Mouse (Mus musculus) heart, adult 2 months (tissue): ENCODE measurements around the gene Ythdf1. TPM values are rescaled to one million over a fixed set of nuclear protein-coding genes. Genes with fewer than 3 reads are reported as not detected.

Experiments
- DNase-seq, 2 experiments: peaks; one replicate each; pipeline ENCODE4 v3.0.0; 2021
- H3K27ac ChIP-seq: fragments of 200-600 bp; 2 replicates; pipeline ENCODE4 v1.8.1; 2022
- H3K27me3 ChIP-seq: fragments of 200-500 bp; 2 replicates; pipeline ENCODE4 v1.6.1; 2012; ENCODE audit warnings: mild to moderate bottlenecking, low read length, inconsistent platforms, mixed read lengths; ENCODE audit not compliant: control insufficient read depth, insufficient read depth
- H3K36me3 ChIP-seq: fragments of 200-500 bp; 2 replicates; pipeline ENCODE4 v1.6.1; 2012; ENCODE audit warnings: low read length, inconsistent platforms; ENCODE audit not compliant: control insufficient read depth, insufficient read depth
- H3K4me1 ChIP-seq: fragments of 200-500 bp; 2 replicates; pipeline ENCODE4 v1.6.1; 2011; ENCODE audit warnings: low read length; ENCODE audit not compliant: control insufficient read depth, insufficient read depth
- H3K4me3 ChIP-seq: fragments of 200-600 bp; 2 replicates; pipeline ENCODE4 v1.8.1; 2022
- H3K79me2 ChIP-seq: fragments of 200-500 bp; replicated peaks from 2 replicates; pipeline ENCODE4 v1.6.1; 2012; ENCODE audit warnings: mild to moderate bottlenecking, inconsistent platforms, low read length, moderate library complexity, mixed read lengths; ENCODE audit not compliant: control insufficient read depth, insufficient read depth
- H3K9ac ChIP-seq: fragments of 200-500 bp; 2 replicates; pipeline ENCODE4 v1.6.1; 2012; ENCODE audit warnings: low read depth, mild to moderate bottlenecking, control low read depth, inconsistent platforms, low read length, mixed read lengths
- CTCF ChIP-seq: fragments of 200-600 bp; IDR thresholded peaks from 2 replicates; pipeline ENCODE4 v1.8.1; 2022; ENCODE audit warnings: antibody characterized with exemption, mild to moderate bottlenecking, moderate library complexity
- EP300 ChIP-seq: fragments of 200-500 bp; IDR thresholded peaks from 2 replicates; pipeline ENCODE4 v1.6.1; 2011; ENCODE audit warnings: low read depth, low read length, control low read depth; ENCODE audit not compliant: insufficient read depth
- POLR2A ChIP-seq: fragments of 200-500 bp; IDR thresholded peaks from 2 replicates; pipeline ENCODE4 v1.6.1; 2011; ENCODE audit warnings: mild to moderate bottlenecking, low read depth, low read length, control low read depth; ENCODE audit not compliant: insufficient read depth
- WGBS: fragments of 180-500 bp; shearing (Covaris S2); methylation state at CpG from one replicate; pipeline ENCODE4 v1.1.7; 2018; 5-methylcytosine and 5-hydroxymethylcytosine counted together
- intact Hi-C: fragments of 180-260 bp; cut with DNase I; formaldehyde crosslinking; loops from one replicate; pipeline ENCODE4 v1.15.1; 2025
- microRNA-seq, 2 experiments: library from miRNA; unstranded; fragments of <30 nt; microRNA quantifications; one replicate each; pipeline ENCODE4 v1.2.0; 2021
- polyA plus RNA-seq: library from polyadenylated mRNA; depleted of rRNA; stranded (reverse); fragments of >200 nt; gene quantifications from 2 replicates; pipeline ENCODE4 v1.2.3, GENCODE M21; 2012; rRNA removed
- total RNA-seq, 2 experiments: library from RNA; stranded (reverse); gene quantifications; 2 replicates each; pipeline ENCODE4 v1.2.3; 2021

Ythdf1 gene
- total and polyA plus RNA-seq, 3 experiments, result 30.8 to 36.4 (median 31.7) TPM

DNA sequence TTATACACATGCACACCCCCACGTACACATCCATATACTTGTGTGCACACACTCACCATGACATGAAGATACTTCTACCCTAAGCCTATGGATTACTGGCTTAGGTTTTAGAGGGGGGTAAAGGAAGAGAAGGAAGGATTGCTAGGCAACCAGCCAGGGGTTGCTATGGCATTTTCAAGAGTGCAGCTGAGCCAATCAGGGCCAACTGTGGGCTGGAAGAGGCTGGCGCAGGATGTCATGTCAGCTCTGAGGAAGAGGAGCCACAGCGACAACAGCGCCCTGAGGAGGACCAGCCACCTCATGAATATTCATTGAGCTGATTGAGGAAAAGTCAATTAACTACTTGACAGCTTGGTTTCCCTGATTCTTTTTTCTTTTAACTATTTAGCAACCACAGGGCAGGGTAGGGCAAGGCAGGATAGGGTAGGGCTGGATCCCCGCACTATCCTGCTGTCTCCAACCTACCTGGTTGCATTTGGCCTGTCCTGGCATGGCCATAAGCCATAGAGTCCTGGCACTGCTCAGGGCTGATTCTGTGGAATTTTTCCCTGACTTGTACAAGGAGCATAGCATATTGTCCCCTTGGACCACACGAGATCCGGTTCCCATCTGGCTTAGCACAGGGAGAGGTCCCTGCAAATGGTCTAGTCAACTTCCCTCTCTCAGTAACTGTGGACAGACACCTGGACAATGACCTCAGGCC is 41.2 kb downstream of the Ythdf1 start:
- no peaks in the 10 kb centered on the region for H3K36me3 ChIP-seq
- H3K79me2 ChIP-seq, result no peaks in the 10 kb centered on the region
- DNase-seq, result no peak
- no peaks in the 10 kb centered on the region for H3K27me3 ChIP-seq
- WGBS, result 47% methylated on average over 7 of the region's 7 CpGs
- TF ChIP-seq EP300 (no peak), CTCF (no peak), POLR2A (no peak)
- no peak overlapping the region for H3K27ac ChIP-seq
- no peak overlapping the region for H3K4me3 ChIP-seq
- H3K4me1 ChIP-seq, result no peaks in the 10 kb centered on the region
- intact Hi-C loops, result no loop called here
- no peak overlapping the region for H3K9ac ChIP-seq

DNA sequence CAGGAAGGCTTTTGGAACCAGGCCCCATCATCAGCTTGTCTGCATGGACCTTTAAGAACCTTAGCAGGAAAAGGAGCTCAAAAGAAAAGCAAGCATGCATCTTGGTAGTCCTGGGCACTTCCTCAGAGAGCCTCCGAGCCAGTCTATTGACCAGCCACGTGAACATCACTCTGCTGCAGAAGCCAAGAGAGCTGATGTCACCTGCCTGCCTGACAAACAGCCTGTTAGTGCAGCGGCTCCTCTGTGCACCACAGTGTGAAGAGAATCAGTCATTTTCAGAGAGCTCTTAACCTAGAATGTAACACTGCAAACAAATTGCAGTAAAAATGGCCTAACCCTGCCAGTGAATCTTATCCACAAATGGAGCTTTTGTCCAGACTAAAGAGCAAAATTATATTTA is 50.7 kb downstream of the Ythdf1 start:
- Histone ChIP-seq H3K27ac (no peak overlapping the region), H3K4me1 (no peaks in the 10 kb centered on the region), H3K36me3 (no peaks in the 10 kb centered on the region), H3K27me3 (no peaks in the 10 kb centered on the region), H3K9ac (no peak overlapping the region), H3K79me2 (no peaks in the 10 kb centered on the region), H3K4me3 (no peak overlapping the region)
- WGBS, result 35% methylated on average over 3 of the region's 3 CpGs
- no peak for TF ChIP-seq CTCF
- TF ChIP-seq POLR2A, result no peak
- TF ChIP-seq EP300, result no peak
- no peak for DNase-seq
- intact Hi-C loops, result no loop called here

DNA sequence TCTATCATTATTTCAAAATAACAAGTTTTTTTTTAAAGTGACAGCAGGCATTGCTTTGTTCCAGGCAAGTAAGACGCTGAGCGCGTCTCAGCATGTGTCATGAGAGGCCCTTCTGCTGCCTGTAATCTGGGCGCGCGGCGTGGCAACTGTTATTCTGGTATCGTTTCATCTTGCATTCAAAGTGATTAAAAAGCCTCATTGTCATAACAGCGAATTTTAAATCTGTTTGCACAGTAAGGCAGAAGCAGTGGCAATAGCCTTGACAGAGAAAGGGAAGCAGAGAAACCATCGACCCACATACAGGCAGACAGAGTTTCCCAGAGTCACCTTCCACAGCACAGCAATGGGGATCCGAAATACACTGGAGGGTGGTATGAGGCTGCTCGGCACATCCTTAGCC is 59.2 kb downstream of the Ythdf1 start:
- no peaks in the 10 kb centered on the region for H3K79me2 ChIP-seq
- DNase-seq, result no peak
- 83% methylated on average over 12 of the region's 12 CpGs for WGBS
- no peak overlapping the region for H3K27ac ChIP-seq
- H3K4me1 ChIP-seq, result no peaks in the 10 kb centered on the region
- intact Hi-C loops, result no loop called here
- H3K27me3 ChIP-seq, result no peaks in the 10 kb centered on the region; the same call in 1 of the 2 replicates
- TF ChIP-seq CTCF (no peak), EP300 (no peak), POLR2A (no peak)
- no peak overlapping the region for H3K4me3 ChIP-seq
- no peak overlapping the region for H3K9ac ChIP-seq
- H3K36me3 ChIP-seq, result no peaks in the 10 kb centered on the region

DNA sequence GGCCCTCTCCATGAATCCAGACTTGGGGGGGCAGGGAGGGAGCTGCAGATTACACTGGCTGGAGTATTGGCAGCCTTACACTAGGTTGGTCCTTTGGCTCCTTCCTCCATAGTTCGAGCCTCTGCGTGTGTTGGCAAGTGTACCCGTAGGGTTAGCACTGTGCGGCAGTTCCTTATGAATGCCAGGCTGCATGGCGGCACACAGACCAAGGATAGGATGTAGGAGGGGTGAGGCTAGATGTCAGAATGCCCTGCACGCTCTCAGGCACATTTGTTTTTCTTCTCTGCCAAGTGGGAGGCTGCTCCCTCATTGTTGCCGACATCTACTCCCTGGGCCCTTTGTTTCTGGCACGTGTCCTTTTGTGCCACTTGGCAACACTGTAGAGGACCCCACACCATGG is 63.6 kb downstream of the Ythdf1 start:
- H3K4me1 ChIP-seq, result no peaks in the 10 kb centered on the region
- H3K9ac ChIP-seq, result no peak overlapping the region
- H3K4me3 ChIP-seq, result no peak overlapping the region
- DNase-seq, result no peak
- H3K79me2 ChIP-seq, result no peaks in the 10 kb centered on the region
- no peaks in the 10 kb centered on the region for H3K36me3 ChIP-seq
- peaks cover 3% of the 10 kb centered on the region; the same call in 1 of the 2 replicates for H3K27me3 ChIP-seq
- no peak overlapping the region for H3K27ac ChIP-seq
- TF ChIP-seq CTCF (no peak), POLR2A (no peak), EP300 (no peak)
- intact Hi-C loops, result no loop called here
- 68% methylated on average over 8 of the region's 8 CpGs for WGBS

DNA sequence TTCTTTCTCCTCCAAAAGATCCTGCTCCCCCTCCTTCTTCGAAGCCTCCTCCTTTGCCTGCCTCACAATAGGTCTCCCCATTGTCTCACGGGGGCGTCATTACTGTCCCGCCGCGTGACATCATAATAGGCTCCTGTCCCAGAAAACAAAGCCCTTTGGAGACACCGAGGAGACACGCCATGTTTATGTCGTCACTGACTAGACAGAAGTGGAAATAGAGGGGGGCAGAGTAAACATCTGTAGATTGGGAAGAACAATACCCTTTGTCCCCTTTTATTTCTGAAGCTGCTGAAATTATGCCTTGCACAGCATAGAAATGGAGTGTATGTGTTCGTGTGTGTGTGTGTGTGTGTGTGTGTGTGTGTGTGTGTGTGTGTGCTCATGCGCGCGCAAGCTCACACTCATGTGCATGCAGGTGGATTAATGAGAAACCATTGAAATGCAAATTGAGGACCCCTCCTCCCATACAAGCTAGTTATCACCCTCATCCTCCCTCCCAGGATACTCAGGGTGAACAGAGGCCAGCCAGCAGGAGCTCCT is 65.7 kb downstream of the Ythdf1 start:
- no peak overlapping the region for H3K4me3 ChIP-seq
- H3K4me1 ChIP-seq, result no peaks in the 10 kb centered on the region
- intact Hi-C loops, result no loop called here
- TF ChIP-seq EP300 (no peak), CTCF (no peak), POLR2A (no peak)
- no peaks in the 10 kb centered on the region for H3K79me2 ChIP-seq
- no peaks in the 10 kb centered on the region for H3K36me3 ChIP-seq
- H3K27ac ChIP-seq, result no peak overlapping the region
- DNase-seq, result no peak
- H3K9ac ChIP-seq, result no peak overlapping the region
- WGBS, result 6% methylated on average over 13 of the region's 13 CpGs
- peaks cover 3% of the 10 kb centered on the region; the same call in 1 of the 2 replicates for H3K27me3 ChIP-seq

Small RNA genes lying within 50 kb of the gene (microRNA-seq; reads per million reads assigned to microRNA genes)
- 0 reads per million in 2 experiments for gene Mir124a-3

Other genes starting within 250 kb of the Ythdf1 start
- gene Dido1, start 210.9 kb downstream of the Ythdf1 start, total RNA-seq, result 10 to 100 TPM; 30.7 to 30.8 TPM
- gene Dido1, start 210.9 kb downstream of the Ythdf1 start, polyA plus RNA-seq, result 8.6 and 13.8 TPM in 2 replicates
- 10 to 100 TPM; 59.3 to 61.3 TPM for gene Gid8, start 210.8 kb downstream of the Ythdf1 start, total RNA-seq
- 38.9 and 70.7 TPM in 2 replicates for gene Gid8, start 210.8 kb downstream of the Ythdf1 start, polyA plus RNA-seq
- gene Slc17a9, start 195.7 kb downstream of the Ythdf1 start, total RNA-seq, result under 1 TPM; 0.42 to 0.43 TPM
- 2.4 and 2.6 TPM in 2 replicates for gene Slc17a9, start 195.7 kb downstream of the Ythdf1 start, polyA plus RNA-seq
- gene Bhlhe23, start 144.0 kb downstream of the Ythdf1 start, total RNA-seq, result not detected
- not detected in 2 replicates for gene Bhlhe23, start 144.0 kb downstream of the Ythdf1 start, polyA plus RNA-seq
- gene Birc7, start 8.1 kb upstream of the Ythdf1 start, total RNA-seq, result not detected
- not detected in 2 replicates for gene Birc7, start 8.1 kb upstream of the Ythdf1 start, polyA plus RNA-seq
- 1 to 10 TPM; 7.0 to 7.3 TPM for gene Nkain4, start 33.8 kb upstream of the Ythdf1 start, total RNA-seq
- 18.0 and 29.4 TPM in 2 replicates for gene Nkain4, start 33.8 kb upstream of the Ythdf1 start, polyA plus RNA-seq
- gene Arfgap1, start 46.3 kb upstream of the Ythdf1 start, total RNA-seq, result 10 to 100 TPM; 28.8 to 32.2 TPM
- gene Arfgap1, start 46.3 kb upstream of the Ythdf1 start, polyA plus RNA-seq, result 31.9 and 41.4 TPM in 2 replicates
- under 1 TPM; 0.23 to 0.44 TPM for gene Col20a1, start 65.6 kb upstream of the Ythdf1 start, total RNA-seq
- gene Col20a1, start 65.6 kb upstream of the Ythdf1 start, polyA plus RNA-seq, result 1.2 and 2.0 TPM in 2 replicates
- not detected for gene Chrna4, start 122.6 kb upstream of the Ythdf1 start, total RNA-seq
- gene Chrna4, start 122.6 kb upstream of the Ythdf1 start, polyA plus RNA-seq, result not detected in 2 replicates
- under 1 TPM in 1 of 2 experiments, not detected in 1; 0.05 TPM for gene Kcnq2, start 214.4 kb upstream of the Ythdf1 start, total RNA-seq
- 0.23 TPM in 2 replicates for gene Kcnq2, start 214.4 kb upstream of the Ythdf1 start, polyA plus RNA-seq
- gene Eef1a2, start 236.1 kb upstream of the Ythdf1 start, total RNA-seq, result 1,000 to 10,000 TPM; 1,434 to 1,646 TPM
- 1,031 and 1,150 TPM in 2 replicates for gene Eef1a2, start 236.1 kb upstream of the Ythdf1 start, polyA plus RNA-seq